Mouse (Mus musculus) liver, embryonic 14.5 days (tissue): ENCODE data around the gene Chst15.

Experiments used
- CTCF ChIP-seq: IDR thresholded peaks from 2 replicates; pipeline ENCODE4 v1.5.1; 2016; ENCODE audit warnings: antibody characterized with exemption, low read depth, control low read depth
- EP300 ChIP-seq: IDR thresholded peaks from 2 replicates; pipeline ENCODE4 v1.6.1; 2016; ENCODE audit warnings: antibody characterized with exemption, low read depth

- TF ChIP-seq EP300: no peak
- TF ChIP-seq CTCF: no peak
Observed at GRCm38 (mm10) chr7:132330179-132330578, 13.2 kb upstream of the Chst15 start.
